Mouse (Mus musculus) right cerebral cortex, adult 18-20 months (tissue): ENCODE results near the gene Ccdc81.

Source experiments
- DNase-seq: peaks from one replicate; pipeline ENCODE4 v3.0.0; 2022; ENCODE audit warnings: mixed read lengths

The Ccdc81 gene

DNA sequence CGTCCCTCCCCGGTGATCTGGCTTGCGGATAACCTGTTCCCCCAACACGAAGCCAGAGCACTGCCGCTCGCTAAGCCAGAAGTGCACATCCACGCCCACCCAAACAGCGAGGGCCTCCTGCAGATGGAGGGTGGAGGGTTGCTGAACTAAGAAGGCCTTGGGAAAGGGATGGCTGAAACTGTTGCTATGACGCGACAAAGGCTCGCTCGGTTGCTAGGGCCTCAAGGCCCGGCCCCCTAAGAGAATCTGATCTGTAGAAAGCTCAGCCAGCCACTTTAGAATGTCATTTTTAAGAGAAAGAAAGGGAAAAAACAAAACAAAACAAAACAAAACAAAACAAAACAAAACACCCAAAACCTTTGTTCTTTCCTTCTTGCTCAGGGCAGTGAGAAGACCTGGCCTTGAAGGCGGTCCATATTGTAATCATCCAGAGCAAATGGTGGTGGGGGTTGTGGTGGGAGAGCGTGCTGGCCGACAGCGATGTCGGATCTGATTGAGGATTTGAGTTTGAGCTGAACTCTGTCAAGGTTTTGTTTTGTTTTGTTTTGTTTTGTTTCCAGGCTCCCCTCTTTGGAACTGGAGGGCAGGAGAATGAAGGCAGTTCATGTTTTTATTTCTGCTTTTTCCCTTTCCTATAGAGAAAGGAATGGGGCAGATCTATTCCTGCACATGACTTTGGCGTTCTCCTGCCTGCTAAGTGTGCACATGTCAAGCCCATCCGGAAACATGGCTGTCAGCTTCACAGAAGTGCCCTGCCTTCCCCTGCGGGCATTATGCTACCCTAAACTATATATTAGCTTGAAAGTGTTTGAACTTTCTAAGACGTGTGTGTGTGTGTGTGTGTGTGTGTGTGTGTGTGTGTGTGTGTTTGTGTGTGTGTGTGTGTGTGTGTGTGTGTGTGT lies at the start of gene Ccdc81:
Gene Ccdc81 (minus strand): TSS at position 188 of the 902 bp plus-strand sequence.
- DNase-seq = no peak

DNA sequence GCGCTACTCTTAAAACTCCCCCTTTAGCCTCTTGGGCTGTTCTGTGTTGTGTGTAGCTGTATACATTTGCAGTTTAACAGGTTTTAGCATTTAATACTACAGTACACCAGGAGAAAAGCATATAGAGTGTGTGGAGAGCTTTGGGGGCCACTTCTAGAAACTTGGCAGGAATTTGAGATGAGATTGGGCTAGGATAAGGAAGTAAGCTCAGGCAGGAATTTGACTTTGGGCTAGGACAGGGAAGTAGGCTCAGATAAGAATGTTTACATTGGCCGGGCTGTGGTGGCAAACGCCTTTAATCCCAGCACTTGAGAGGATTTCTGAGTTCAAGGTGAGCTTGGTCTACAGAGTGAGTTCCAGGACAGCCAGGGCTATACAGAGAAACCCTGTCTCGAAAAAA lies 46.0 kb upstream of the Ccdc81 start:
- no peak for DNase-seq

DNA sequence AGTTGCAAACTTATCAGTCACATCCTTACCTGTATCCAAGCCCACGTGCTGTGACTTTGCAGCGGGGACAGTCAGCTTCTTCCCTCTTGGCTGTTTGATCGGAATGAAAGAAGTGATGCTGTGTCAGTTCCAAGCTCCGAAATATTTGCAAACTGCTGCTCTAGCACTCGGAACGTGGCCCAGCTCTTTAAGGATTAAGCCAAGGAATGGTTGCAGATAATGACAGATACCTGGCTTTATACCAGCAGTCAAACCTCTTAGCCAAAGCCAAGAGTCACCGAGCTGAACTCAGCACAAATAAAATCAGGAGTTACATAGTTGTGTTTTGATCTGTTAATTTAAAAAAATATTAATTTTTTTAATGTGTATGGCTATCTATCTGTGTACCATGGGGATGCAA lies 44.6 kb upstream of the Ccdc81 start:
- no peak for DNase-seq

DNA sequence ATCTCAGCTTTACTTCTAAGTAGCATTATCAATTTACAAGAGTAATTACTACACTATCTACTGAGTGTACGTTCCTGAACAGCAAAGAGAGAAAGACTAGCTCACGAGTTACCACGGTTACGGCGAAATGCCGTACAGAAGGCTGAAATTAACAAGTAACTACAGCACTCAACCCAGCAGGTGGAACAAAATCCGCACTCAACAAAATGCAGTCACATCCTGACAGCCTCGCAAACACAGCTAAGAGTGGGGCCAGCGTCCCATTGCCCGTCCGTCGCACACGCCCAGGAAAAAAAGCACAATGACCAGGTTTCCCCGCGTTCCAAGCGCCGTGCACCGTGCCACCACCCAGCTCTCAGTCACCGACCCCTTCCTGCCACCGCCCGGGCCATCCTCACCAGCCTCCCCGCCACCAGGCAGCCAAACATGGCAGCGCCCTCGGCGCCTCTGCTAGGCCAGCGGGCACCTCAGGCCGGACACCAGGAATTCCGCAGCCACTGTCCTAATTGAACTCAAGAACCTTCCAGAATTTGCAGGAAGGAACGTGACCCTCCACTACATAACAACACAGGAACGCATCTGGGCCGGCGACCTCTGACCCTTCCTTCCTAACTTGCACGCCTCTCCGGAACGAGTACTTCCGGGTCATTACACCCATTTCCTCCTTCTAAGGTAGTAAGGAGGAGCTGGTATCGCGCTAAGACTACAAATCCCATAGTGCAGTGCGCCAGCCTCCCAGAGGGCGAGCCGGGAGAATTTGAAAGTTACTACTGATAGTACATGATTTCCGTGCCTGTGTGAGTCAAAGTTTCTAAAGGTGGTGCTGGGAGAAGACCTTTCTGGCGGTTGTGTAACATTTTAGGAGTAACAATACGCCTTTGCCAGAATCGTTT lies 37.4 kb upstream of the Ccdc81 start, which contains the start of gene Hikeshi:
Gene Hikeshi (minus strand): TSS at position 634 of the 893 bp plus-strand sequence.
- peak; percentile 97 for DNase-seq

DNA sequence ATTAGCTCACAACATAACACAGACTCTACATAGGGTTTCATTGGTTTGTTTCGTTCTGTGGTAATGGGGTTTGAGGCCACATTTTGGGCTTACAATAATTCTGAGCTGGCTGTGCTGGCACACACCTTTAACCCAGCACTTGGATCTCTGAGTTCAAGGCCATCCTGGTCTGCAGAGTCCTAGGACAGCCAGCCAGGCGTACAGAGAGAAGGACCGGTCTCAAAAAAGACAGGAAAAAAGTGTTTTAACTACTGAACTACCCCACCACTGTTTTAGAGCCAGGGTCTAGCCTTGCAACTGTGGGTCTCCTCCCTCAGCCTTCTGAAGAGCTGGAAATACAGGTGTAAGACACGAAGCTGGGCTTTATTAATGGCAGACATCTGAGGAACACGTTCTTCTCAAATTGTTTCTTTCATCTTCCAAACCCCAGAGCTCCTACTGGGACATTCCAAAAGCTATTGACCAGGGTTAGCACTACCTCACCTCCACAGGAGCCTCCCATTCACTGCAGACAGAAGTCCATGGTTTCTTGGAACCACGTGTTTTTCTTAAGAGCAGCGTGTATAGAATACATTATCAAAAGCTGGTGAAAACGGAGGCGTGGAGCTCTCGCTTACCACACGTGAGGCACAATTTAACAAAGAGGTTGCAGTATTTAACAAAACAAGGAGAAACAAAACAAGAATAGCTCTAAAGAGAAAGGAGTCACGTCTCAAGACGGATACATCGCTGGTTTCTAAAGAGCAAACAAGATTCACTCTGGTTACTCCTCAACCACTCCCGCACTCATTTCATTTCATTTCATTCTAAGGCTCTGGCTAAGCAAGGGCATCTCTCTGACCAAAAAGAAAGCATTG lies 36.3 kb upstream of the Ccdc81 start:
- DNase-seq = no peak

DNA sequence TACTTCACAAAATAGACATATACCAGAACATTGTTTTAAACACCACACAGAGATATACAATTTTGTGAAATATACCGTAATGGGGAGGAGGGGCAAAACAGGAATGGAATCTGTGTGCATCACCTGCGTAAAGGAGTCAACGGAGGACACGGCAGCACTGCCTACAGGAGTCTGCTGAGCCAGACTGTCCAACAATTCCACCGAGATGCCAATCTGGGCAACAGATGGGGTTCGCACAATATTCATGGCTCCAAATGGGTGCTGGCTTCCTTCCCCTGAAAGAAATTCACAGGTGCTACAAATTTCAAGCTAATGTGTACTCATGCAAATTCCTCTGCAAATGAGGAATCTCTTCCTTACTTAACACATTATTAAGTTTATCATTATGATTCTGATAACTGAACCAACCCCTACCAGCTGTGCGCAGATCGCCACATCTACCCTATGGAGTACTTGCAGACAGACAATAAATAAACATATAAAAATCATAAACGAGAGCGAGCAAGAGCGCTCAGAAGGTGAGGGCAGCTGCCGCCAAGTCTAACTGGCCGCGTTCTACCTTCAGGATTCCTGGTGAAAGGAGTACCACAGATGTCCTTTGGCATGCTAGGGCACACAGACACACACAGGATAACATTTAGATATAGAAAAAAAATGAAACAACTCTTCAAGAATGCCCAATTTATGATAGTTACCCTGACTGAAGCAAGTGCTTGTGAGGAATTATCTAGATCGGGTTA lies 20.2 kb upstream of the Ccdc81 start:
- DNase-seq = peak; percentile 68

DNA sequence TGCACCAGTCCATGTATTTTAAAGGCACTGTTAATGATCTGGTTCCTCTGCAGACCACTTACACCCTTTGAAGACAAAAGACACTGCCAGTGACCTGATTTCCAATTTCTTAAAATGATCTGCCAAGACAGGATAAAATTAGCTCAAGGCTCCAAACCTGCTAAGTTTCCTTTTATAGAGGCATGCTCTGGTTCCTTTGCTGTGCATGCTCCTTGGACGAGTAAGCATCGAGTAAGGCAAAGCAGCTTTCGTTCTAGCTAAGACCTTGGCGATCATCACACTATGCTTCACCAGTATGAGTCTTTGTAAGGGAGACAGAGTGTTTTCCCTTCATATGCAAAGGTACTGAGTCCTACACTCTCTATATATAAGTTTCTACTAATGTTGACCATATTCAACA lies 14.3 kb upstream of the Ccdc81 start:
- DNase-seq = no peak

DNA sequence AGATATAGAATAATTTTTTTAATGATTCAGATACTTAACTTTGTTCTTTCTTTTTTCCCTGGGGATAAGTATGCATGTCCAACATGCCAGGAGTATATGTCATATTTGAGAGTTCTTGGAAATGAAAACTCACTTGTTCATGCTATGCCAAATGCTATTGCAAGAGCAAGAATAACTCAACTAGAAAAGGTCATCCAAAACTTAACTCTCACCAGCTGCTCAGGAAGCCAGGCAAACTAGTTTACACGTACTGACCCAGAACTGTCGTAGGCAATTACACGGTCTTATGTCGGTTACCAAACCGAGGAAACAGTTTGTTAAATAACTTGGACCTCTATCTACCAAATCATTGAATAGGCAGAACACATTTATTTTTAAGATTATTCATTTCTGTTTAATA lies 13.3 kb upstream of the Ccdc81 start:
- DNase-seq = no peak

DNA sequence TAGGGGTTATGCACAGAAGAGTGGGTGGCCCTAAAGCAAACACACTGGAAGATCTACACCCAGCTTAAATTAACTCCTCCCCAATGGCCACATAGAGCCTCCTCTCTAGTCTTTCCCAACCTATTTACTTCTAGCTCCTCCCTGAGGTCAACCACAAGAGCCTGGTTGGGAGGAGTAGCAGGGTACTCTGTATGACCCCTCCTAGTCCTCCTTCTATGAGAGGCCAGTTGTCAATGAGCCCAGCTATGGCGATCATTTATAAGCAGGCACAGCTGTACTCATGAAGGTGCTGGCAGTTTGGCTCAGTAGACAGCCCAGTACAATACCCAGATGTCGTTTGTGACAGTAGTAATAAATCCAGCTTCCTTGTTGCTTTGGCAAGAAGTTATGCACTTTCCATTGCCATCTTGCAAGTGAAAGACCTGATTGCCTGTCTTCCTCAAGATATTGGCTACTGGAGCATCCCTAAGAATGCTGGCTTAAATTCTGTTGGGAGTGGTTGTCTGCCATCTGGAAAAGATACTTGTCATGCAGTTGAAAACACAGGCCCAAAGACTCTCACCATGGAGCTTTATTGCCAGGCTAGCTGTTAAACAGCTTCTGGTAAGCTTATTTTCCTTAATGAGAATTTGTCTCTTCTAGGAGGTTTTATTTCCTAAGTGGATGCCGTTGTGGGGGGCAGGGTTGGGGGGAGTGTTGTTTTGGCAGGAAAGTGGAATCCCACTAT lies 10.2 kb upstream of the Ccdc81 start:
- no peak for DNase-seq

DNA sequence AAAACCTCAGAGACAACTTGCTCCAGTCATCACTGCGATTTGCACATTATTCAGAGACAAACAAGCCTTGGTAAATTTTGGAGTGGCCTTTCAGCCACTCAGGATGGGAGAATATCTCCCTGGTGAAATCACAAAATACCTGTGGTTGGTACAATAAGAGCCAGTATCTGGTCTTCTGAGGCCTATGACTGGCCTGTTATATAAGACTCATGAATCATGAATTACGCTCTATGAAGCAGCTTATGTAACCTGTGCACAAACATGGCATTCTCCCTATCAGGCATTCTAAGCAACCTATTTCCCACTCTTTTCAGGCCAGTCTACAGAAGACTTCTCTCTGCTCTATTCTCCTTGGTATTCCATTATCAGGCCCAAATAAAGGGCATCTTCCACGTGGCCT lies 8.9 kb upstream of the Ccdc81 start:
- no peak for DNase-seq

DNA sequence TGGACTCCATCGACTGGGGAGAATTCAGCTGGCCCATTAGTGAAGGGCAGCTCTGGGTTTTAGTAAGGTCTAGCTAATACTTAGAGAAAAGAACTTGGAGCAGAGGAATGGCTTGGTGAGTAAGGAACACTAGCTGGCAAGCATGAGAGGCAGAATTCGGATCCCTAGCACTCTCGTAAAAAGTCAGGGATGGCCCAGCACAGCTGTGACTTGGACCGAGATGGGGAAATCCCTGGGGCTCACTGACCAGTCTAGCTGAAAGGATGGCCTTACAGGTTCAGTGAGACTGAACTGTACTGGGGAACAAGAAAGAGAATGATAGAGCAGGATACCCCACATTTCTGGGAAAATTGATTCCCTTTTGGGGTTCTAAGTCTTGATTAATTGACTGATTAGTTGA lies 6.3 kb upstream of the Ccdc81 start:
- no peak for DNase-seq

DNA sequence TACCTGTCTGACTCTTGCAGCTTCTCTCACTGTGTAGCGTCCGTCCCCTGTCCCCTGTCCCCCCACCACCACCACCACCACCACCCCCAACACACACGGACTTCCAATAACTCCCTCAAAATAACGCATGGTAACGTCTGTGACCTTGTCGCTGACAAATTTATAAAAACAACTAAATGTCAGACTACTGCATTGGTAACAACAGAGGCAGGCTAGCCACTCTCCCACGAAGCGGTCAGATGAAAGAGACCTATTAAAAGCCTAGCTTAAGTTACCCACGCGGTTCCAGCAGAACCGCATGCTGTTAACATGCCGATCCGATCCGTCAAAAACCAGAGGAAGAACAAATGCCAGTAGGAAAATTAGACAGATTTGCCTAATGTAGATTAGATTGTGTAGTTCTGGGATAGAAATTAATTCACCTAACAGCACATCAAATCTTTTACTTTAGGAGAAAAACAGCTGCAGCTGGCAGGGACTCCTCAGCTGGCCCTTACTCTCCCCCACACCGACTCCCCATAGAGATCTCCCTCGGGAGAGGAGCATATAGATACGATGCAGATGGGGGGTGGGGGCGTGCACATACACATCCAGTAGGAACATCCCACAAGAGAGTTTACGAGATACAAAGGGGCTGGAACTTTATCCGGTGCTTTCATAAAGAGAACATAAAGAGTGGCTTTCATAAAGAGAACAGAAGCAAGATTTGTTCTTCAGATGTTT lies 5.6 kb upstream of the Ccdc81 start:
- DNase-seq = no peak

DNA sequence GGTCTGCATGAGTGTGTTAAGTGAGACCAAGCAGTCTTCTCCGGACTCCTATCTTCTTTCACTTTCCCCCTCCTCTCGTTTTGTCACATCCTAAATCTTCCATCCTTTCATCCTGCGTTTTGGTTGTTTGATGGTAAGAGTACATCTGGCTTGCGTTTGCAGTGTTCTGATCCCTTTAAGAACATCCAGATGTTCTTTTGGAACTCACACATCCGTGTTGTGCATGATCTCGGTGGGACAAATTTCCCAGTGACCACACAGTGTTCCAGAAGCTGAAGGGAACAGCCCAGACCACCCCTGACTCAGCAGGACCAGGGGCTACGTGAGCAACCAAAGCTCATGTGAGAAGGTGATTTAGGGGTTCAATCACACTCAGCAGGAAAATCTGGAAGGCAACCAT lies 5.0 kb upstream of the Ccdc81 start:
- no peak for DNase-seq

DNA sequence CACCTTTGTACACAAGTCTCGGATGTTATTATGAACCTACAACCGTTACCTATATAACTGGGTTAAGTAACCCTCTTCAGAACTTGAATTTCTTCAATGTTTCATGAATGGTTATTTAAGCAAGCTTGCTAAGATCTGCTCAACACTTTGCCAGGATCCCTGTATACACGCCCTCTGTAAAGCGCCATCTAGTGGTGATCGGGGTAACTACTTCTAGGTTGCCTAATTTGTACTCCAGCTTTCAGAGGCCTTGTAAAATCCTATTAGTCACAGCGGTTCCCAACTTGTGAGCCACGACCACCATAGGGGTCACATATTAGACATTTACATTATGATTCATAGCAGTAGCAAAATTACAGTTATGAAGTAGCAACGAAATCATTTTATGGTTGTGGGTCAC lies 4.5 kb upstream of the Ccdc81 start:
- DNase-seq = peak; percentile 75

DNA sequence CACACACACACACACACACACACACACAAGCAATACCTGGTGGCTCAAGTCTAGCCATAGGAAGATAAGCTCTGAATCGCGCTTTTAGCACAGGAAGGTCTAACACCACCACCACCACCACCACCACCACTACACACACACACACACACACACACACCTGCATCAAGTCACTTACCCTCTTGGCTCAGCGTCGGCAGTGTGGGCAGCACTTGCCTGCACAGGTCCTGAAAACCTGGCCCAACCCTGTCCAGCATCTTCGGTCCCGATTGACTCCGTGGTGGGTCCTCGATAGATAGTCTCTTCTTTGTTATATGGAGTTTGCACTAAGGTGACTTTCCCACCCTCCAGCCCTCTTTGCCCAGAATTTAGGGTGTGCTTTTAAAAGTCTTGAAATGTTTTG lies 422 bp downstream of the Ccdc81 start:
- DNase-seq = no peak

DNA sequence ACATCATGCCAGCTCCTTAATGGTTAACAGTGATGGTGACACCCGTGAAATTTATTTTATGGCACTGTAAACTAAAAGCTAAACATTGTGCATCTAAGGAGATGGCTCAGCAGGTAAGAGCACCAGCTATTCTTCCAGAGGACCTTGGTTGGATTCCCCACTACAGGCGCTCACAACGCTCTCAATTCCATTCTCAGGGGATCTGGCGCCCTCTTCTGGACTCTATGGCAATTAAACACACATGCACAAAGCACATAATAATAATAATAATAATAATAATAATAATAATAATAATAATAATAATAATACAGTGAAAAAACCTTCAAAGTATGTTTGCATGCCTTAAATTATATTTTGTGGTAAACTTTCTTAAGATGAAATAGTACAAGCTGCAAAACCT lies 11.6 kb downstream of the Ccdc81 start:
- DNase-seq = no peak

DNA sequence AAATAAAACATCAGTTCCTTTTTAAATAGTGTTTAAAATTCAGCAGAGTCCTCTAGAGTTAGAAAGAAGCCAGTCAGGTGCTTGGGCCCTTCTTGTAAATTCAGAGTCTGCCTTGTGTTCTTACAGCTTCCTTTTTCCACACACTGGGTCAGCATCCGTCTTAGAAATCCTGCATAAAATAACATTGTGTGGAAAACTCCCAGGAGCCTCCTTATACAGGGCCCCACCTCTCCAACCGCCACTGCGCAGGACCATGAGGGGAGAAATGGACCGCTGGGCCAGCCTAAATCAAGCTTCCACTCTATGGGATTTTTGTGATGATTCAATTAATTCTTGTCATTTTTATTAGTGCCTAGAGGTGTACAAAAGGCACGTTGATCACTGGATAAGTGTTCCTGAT lies 12.0 kb downstream of the Ccdc81 start:
- DNase-seq = no peak

DNA sequence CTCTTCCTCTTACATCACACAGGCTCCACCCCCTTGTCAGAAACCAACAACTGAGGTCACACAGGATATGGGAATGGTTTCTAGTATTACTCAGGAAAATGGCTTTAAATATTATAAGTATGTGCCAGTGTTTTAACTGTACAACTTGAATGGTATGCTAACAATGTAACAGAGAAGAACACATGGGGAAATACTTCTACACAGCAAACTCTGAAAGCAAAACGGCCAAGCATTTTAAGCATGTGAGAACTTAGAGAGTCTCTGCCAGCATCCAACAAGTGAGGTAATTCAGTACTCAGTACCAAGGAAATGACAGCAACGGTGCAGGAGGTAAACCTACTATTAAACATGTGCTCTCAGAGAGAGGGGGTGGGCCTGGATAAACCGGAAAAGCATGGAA lies 18.9 kb downstream of the Ccdc81 start:
- no peak for DNase-seq

DNA sequence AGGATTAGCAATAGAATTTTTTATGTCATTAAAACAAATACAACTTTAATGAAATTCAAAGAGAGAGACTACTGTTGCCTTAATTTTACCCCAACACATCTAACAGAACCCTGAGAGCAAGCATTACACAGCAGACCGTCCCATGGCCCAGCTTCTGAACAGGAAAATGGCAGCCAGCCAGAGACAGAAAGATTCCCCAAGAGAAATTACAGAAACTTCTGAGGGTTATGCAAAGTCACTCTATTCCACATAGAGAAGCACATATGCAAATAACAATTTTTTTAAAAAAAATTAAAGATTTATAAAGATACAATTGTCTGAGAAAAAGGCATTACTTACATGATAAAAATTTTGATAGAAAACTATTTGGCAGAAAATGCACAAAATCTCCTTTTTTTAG lies 23.7 kb downstream of the Ccdc81 start:
- DNase-seq = no peak

DNA sequence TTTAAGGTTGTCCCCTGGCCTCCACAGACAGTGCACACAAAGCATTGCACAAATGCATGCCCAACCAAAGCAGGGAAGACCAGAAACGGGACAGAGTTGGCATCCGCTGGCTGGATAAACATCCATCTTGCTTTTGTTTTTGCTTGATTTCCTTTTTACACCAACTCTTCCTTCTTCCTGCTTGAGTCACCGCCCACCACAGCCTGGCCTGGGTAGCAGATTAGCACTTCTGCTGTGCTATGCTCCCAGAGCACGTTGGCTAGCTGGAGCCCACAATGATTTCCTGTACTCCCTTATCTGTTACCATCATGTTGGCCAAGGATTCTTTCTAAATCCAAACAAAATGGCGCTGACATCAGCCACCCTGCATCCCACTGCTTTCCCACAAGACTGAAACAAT lies 36.2 kb downstream of the Ccdc81 start:
- no peak for DNase-seq

DNA sequence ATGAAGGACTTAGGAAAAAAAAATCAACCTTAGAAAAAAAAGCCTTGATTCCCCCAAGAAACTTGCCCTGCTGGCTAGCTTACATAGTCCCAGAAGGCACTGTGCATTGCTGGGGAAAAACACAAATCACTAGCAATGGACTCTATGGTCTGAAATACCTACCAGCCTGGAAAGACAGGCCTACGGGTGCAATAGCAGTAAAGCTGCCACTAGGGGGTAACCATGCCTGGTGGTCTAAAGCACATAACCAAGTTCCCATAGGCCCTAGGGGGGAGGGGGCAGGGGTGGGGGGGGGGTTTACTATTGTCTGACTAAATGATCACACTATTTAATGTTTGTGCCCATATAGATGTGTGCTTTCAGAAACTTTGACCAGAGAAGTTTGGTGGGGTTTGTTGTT lies 38.7 kb downstream of the Ccdc81 start:
- no peak for DNase-seq
